Mouse (Mus musculus) C2C12 (cell line): ENCODE data around the gene Pigz.

Experiments used
- CTCF ChIP-seq: IDR thresholded peaks from one replicate; pipeline ENCODE4 v1.5.1; 2011; ENCODE audit not compliant: control insufficient read depth, insufficient read depth, insufficient read length
- FOSL1 ChIP-seq: IDR thresholded peaks from one replicate; pipeline ENCODE4 v1.8.0; 2011; ENCODE audit warnings: mild to moderate bottlenecking, low read length; ENCODE audit not compliant: poor library complexity, insufficient read depth, severe bottlenecking

DNA sequence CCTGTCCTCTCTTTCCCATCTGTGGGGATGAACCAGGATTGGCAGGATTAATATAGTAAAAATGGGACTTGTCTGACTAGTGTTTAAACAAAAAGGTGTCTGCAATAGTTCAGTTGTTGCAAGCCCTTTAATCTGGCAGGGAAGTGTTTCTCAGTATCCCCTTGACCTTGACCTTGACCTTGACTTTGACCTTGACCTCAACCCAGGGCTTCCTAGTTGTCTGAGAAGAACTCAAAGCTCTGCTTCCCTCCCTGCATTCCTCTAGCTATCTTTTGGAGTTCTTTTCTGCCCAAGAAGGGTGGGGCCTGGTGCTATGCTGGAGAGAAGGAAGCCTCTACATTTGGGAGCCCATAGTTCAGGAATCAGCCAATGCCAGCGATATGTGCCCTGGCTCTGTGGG lies 31.8 kb upstream of the Pigz start:
- TF ChIP-seq CTCF = no peak
- TF ChIP-seq FOSL1 = no peak
